Mouse (Mus musculus) kidney, embryonic 15.5 days (tissue): ENCODE data around the gene Stt3b. TPM values are rescaled to one million over a fixed set of nuclear protein-coding genes. Genes with fewer than 3 reads are reported as not detected.
"Not testable (repeated sequence)": the region's sequence is repeated elsewhere in the genome, so short reads cannot be mapped to it uniquely, and the experiment has no call there.

Experiments
- ATAC-seq: fragments of 200-750 bp; cut with Nextera tagmentation; replicated peaks from 2 replicates; pipeline ENCODE4 v1.8.0; 2017; ENCODE audit warnings: moderate TSS enrichment; ENCODE audit not compliant: low FRiP score
- H3K27ac ChIP-seq: fragments of 300-500 bp; sonication (generic); 2 replicates; pipeline ENCODE4 v1.5.1; 2015; ENCODE audit warnings: mild to moderate bottlenecking, inconsistent platforms
- H3K27me3 ChIP-seq: fragments of 300-500 bp; sonication (generic); 2 replicates; pipeline ENCODE4 v1.6.1; 2015; ENCODE audit warnings: inconsistent platforms
- H3K36me3 ChIP-seq: fragments of 300-500 bp; sonication (generic); 2 replicates; pipeline ENCODE4 v1.6.1; 2015; ENCODE audit warnings: inconsistent platforms
- H3K4me1 ChIP-seq: fragments of 300-500 bp; sonication (generic); 2 replicates; pipeline ENCODE4 v1.6.1; 2015; ENCODE audit warnings: inconsistent platforms
- H3K4me2 ChIP-seq: fragments of 300-500 bp; sonication (generic); 2 replicates; pipeline ENCODE4 v1.6.1; 2015; ENCODE audit warnings: moderate library complexity, mild to moderate bottlenecking, inconsistent platforms
- H3K4me3 ChIP-seq: fragments of 300-500 bp; sonication (generic); replicated peaks from 2 replicates; pipeline ENCODE4 v1.5.1; 2015; ENCODE audit warnings: mild to moderate bottlenecking, inconsistent platforms
- H3K9ac ChIP-seq: fragments of 300-500 bp; sonication (generic); 2 replicates; pipeline ENCODE4 v1.6.1; 2015; ENCODE audit warnings: mild to moderate bottlenecking, inconsistent platforms
- H3K9me3 ChIP-seq: fragments of 300-500 bp; sonication (generic); replicated peaks from 2 replicates; pipeline ENCODE4 v1.6.1; 2016; ENCODE audit warnings: inconsistent platforms
- WGBS: fragments of 180-500 bp; shearing (Covaris S2); methylation state at CpG from one replicate; pipeline ENCODE4 v1.1.7; 2015; ENCODE audit warnings: mixed read lengths; 5-methylcytosine and 5-hydroxymethylcytosine counted together
- polyA plus RNA-seq: library from polyadenylated mRNA; unstranded; fragments of >200 nt; fragmentation: Nextera tagmentation; extraction: Ambion mirVana; gene quantifications from 2 replicates; pipeline ENCODE4 v1.2.1, GENCODE M21; 2015

Gene Stt3b
- polyA plus RNA-seq, 1 experiment from 2014 or later: 101 TPM

DNA sequence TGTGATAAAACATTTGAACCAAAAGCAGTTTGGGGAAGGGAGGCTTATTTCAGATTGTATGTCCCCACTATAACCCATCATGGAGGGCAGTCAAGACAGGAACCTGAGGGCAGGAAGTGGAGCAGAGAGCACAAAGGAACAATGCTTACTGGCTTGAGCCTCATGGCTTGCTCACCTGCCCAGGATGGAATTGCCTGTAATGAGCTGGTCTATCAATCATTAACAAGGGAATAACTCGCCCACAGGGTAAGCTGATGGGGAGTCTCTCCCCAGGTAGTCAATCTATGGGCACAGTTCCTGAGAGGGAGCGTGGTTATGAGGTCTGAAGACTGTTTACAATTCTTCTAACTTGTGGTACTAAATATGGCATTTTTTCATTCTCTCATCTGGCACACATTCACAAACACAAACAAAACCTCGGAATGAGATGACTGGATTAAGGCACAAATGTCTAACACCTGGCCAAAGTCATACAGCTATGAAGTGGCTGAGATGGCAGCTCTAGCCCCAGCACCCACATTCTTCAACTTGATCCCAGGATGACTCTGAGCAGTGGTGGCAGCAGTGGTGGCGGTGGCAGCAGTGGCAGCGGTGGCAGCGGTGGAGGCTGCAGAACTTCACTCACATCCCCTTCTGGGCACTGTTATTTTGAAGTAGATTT is 22.3 kb downstream of the Stt3b start:
- H3K9ac ChIP-seq: no peak overlapping the region
- H3K36me3 ChIP-seq: no peaks in the 10 kb centered on the region
- 84% methylated on average over 6 of the region's 6 CpGs for WGBS
- H3K27me3 ChIP-seq: no peaks in the 10 kb centered on the region
- no peak overlapping the region for H3K27ac ChIP-seq
- H3K4me1 ChIP-seq: peaks cover 57% of the 10 kb centered on the region
- no peaks in the 10 kb centered on the region for H3K9me3 ChIP-seq
- no peak overlapping the region for H3K4me3 ChIP-seq
- ATAC-seq: peak; percentile 46; the same call in 1 of the 2 replicates
- H3K4me2 ChIP-seq: no peak overlapping the region

GRCm38 (mm10) chr9:115284385-115284784 is 25.8 kb downstream of the Stt3b start:
- Histone ChIP-seq H3K4me3 (no peak overlapping the region), H3K36me3 (peaks cover 13% of the 10 kb centered on the region), H3K4me1 (peaks cover 44% of the 10 kb centered on the region), H3K9ac (no peak overlapping the region), H3K4me2 (no peak overlapping the region), H3K9me3 (no peaks in the 10 kb centered on the region), H3K27me3 (no peaks in the 10 kb centered on the region), H3K27ac (no peak overlapping the region)
- 35% methylated on average over 4 of the region's 4 CpGs for WGBS
- no peak for ATAC-seq

DNA sequence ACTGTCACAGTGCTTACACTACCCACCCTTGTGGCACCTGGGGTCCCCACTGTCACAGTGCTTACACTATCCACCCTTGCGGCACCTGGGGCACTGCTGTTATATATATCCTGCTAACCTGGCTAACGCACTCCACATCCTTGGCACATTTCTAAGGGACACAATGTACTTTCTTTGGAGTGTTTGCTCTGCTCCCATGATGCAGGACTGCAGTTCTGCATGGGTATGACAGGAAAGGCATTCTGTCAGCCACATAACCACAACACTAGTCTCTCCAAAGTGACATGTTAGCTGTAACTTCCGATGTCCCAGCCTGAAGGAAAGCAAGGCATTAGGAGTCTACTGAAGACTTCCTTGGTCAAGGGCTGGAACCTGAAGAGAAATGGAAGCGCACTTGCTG is 26.8 kb downstream of the Stt3b start:
- H3K4me1 ChIP-seq: peaks cover 41% of the 10 kb centered on the region
- no peak overlapping the region for H3K4me2 ChIP-seq
- ATAC-seq: no peak
- H3K27me3 ChIP-seq: no peaks in the 10 kb centered on the region
- H3K4me3 ChIP-seq: no peak overlapping the region
- H3K27ac ChIP-seq: no peak overlapping the region
- H3K9me3 ChIP-seq: no peaks in the 10 kb centered on the region
- 93% methylated on average over 4 of the region's 4 CpGs for WGBS
- no peak overlapping the region for H3K9ac ChIP-seq
- peaks cover 22% of the 10 kb centered on the region for H3K36me3 ChIP-seq

DNA sequence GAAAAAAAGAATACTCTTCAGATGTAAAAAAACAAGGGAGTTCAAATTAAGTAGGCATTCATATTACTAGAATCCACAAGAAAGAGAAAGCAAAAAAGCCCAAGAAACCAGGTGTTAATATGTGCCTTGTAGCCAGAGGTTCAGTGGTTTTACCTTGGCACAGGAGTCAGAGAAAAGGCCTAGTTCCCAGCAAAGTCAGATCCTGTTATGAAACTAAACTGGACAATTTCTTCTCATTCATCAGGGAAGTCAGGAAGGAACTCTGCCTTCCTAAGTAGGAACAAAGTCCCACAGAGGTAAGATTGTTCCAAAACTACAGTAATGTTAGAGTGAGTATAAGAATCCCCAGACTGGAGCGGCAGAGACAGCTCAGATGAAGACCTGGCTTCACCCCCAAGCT is 31.6 kb downstream of the Stt3b start:
- WGBS: 91% methylated on average over 1 of the region's 1 CpGs
- ATAC-seq: no peak
- peaks cover 8% of the 10 kb centered on the region for H3K4me1 ChIP-seq
- H3K9ac ChIP-seq: no peak overlapping the region
- no peak overlapping the region for H3K4me3 ChIP-seq
- no peaks in the 10 kb centered on the region for H3K27me3 ChIP-seq
- no peaks in the 10 kb centered on the region for H3K9me3 ChIP-seq
- peaks cover 59% of the 10 kb centered on the region for H3K36me3 ChIP-seq
- no peak overlapping the region for H3K27ac ChIP-seq
- H3K4me2 ChIP-seq: no peak overlapping the region

DNA sequence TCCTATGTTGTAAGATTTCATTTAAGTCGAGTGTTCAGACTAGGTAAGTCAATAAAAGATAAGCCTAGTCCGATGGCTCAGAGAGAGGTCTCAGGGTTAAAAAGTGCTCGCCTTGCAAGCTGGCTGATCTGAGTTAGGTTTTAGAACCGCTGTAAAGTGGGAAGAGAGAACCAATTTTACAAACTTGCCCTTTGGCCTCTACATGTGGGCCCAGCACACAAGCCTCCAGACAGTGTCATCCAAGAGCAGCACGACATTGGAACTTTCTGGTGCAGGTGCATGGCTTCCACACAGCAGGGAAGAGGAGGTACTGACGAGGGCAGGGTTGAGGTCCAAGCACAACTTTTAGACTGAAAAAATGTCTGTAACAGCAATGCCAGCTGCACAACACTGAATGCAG is 35.4 kb downstream of the Stt3b start:
- Histone ChIP-seq H3K9me3 (no peaks in the 10 kb centered on the region), H3K9ac (no peak overlapping the region), H3K27ac (no peak overlapping the region), H3K4me2 (no peak overlapping the region), H3K4me3 (no peak overlapping the region), H3K27me3 (no peaks in the 10 kb centered on the region), H3K36me3 (peaks cover 67% of the 10 kb centered on the region), H3K4me1 (no peaks in the 10 kb centered on the region)
- WGBS: 87% methylated on average over 6 of the region's 6 CpGs
- no peak for ATAC-seq

- Histone ChIP-seq H3K9ac (no peak overlapping the region), H3K27me3 (no peaks in the 10 kb centered on the region), H3K4me3 (no peak overlapping the region), H3K36me3 (peaks cover 52% of the 10 kb centered on the region), H3K4me1 (no peaks in the 10 kb centered on the region), H3K9me3 (no peaks in the 10 kb centered on the region), H3K27ac (no peak overlapping the region), H3K4me2 (no peak overlapping the region)
- WGBS: 94% methylated on average over 7 of the region's 7 CpGs
- no peak for ATAC-seq
Observed at GRCm38 (mm10) chr9:115273095-115273649, 37.0 kb downstream of the Stt3b start.

DNA sequence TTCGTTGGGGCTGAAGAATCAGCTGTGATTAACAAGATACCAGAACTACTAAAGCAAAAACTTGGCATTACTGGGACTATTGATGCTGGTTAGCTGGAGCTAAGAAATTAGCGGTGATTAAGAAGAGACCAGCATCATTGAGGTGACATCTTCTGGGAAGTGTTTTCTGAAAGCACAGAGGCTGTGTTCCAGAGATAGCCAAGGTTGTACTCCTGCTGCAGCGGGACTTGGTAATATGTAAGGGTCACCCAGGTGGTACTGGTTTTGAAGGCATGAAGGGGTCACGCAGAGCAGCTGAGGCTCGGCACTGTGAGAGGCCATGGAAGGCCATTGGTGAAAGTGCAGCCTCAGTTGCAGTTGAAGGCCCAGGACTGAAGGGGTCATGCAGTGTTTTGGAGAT is 37.8 kb downstream of the Stt3b start:
- H3K27me3 ChIP-seq, H3K9me3 ChIP-seq, H3K27ac ChIP-seq, ATAC-seq, H3K4me3 ChIP-seq, H3K9ac ChIP-seq, H3K4me2 ChIP-seq, H3K4me1 ChIP-seq: not testable (repeated sequence)
- WGBS: 93% methylated on average over 5 of the region's 5 CpGs
- peaks cover 45% of the 10 kb centered on the region for H3K36me3 ChIP-seq

DNA sequence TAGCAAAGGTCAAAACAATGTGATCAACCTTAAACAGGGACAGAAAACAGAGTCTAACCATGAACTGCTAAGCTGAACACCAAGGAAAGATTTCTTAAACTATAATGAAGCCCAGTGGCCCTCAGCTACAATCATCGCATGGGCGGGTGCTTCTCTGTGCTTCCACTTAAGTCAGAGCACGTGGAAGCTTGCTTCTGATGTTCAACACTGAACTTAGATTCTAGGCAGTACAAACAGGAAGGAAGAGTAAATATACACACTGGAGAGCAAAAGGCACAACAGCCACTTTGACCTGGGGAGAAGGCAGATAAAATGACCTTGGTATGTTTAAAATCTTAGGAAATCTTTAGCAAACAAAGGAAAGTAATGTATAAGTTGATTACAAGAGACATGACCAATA is 38.7 kb downstream of the Stt3b start:
- H3K9ac ChIP-seq: no peak overlapping the region
- no peaks in the 10 kb centered on the region for H3K4me1 ChIP-seq
- H3K27ac ChIP-seq: no peak overlapping the region
- no peaks in the 10 kb centered on the region for H3K27me3 ChIP-seq
- H3K4me3 ChIP-seq: no peak overlapping the region
- H3K36me3 ChIP-seq: peaks cover 42% of the 10 kb centered on the region
- ATAC-seq: no peak
- 89% methylated on average over 3 of the region's 3 CpGs for WGBS
- no peaks in the 10 kb centered on the region for H3K9me3 ChIP-seq
- no peak overlapping the region for H3K4me2 ChIP-seq

DNA sequence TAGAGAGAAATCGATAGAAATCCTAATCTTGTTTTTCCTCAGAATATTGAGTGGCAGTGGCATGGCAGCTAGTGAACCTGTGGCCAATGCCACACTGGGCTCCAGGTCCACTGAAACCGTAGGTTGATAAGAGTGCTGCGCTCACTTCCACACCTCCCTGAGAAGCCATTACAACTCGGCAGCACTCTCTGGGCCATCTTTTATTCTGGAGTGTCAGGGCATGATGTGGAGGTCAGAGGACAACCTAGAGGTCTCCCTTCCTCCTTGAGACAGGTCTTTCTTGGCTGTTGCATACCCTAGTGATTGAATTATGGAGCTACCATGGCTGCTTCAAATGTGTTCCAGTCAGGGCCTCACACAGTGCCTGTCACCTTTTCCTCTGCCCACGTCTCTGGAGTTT is 48.3 kb downstream of the Stt3b start:
- H3K27me3 ChIP-seq: no peaks in the 10 kb centered on the region
- no peak overlapping the region for H3K27ac ChIP-seq
- H3K9me3 ChIP-seq: no peaks in the 10 kb centered on the region
- no peak overlapping the region for H3K4me2 ChIP-seq
- ATAC-seq: no peak
- no peak overlapping the region for H3K4me3 ChIP-seq
- WGBS: 68% methylated on average over 5 of the region's 5 CpGs
- 0 out of 2 replicates have a peak, but pooled peaks cover 3% of the 10 kb centered on the region for H3K4me1 ChIP-seq
- H3K9ac ChIP-seq: no peak overlapping the region
- H3K36me3 ChIP-seq: peaks cover 38% of the 10 kb centered on the region

GRCm38 (mm10) chr9:115261456-115261855 is 48.8 kb downstream of the Stt3b start:
- ATAC-seq: no peak
- Histone ChIP-seq H3K27me3 (no peaks in the 10 kb centered on the region), H3K36me3 (peaks cover 43% of the 10 kb centered on the region), H3K27ac (no peak overlapping the region), H3K9ac (no peak overlapping the region), H3K4me3 (no peak overlapping the region), H3K4me1 (0 out of 2 replicates have a peak, but pooled peaks cover 3% of the 10 kb centered on the region), H3K9me3 (no peaks in the 10 kb centered on the region), H3K4me2 (no peak overlapping the region)
- WGBS: 76% methylated on average over 8 of the region's 8 CpGs

- ATAC-seq: no peak
Observed at GRCm38 (mm10) chr9:115260464-115260863, 49.8 kb downstream of the Stt3b start.

DNA sequence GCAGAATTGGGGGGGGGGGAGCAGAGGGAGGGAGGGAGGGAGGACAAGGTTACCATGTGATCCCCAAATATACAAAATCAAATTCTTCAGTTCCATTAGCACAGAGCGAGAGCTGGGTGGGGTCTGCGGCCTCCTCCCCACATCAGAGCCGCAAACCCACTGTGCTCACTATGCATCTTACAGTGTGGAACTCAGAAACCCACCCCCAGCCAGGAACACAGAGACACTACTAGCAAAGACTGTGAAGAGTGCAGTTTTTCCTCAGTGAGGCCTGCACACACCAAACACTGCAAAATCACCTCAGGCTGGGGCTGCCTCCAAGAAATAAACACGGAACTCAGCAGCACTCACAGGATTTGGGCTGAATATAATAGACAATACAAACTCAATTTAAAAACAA is 50.4 kb downstream of the Stt3b start:
- Histone ChIP-seq H3K36me3 (peaks cover 47% of the 10 kb centered on the region), H3K27me3 (no peaks in the 10 kb centered on the region), H3K4me1 (0 out of 2 replicates have a peak, but pooled peaks cover 3% of the 10 kb centered on the region), H3K27ac (no peak overlapping the region), H3K4me3 (no peak overlapping the region), H3K9me3 (no peaks in the 10 kb centered on the region), H3K4me2 (no peak overlapping the region), H3K9ac (no peak overlapping the region)
- 95% methylated on average over 4 of the region's 4 CpGs for WGBS
- no peak for ATAC-seq

More at GRCm38 (mm10) chr9:115260464-115260863, 49.8 kb downstream of the Stt3b start:
- H3K27ac ChIP-seq: no peak overlapping the region
- H3K4me2 ChIP-seq: no peak overlapping the region
- WGBS: 90% methylated on average over 7 of the region's 7 CpGs
- H3K9ac ChIP-seq: no peak overlapping the region
- peaks cover 44% of the 10 kb centered on the region for H3K36me3 ChIP-seq
- 0 out of 2 replicates have a peak, but pooled peaks cover 3% of the 10 kb centered on the region for H3K4me1 ChIP-seq
- no peaks in the 10 kb centered on the region for H3K9me3 ChIP-seq
- H3K27me3 ChIP-seq: no peaks in the 10 kb centered on the region
- no peak overlapping the region for H3K4me3 ChIP-seq
